Mouse (Mus musculus): Measurements from ENCODE around the gene Fgf14.

DNA sequence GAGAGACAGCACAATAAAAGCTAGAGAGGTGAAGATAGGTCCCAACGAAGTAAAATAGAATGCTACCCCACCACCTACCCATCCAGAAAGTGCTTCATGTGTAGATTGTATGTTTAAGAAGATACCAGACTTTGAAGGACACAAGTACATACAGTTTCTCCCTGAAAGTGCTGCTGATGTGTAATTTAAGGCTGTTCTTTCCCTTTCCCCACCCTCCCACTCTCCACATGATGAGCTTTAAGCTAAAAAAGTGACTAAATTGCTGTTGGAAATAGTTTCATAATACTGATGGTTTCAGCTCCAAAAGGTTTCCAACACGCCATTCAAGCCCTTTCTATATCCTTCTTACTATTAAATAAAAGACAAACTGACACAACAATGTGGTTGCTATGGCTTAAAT, 63.5 kb downstream of the Fgf14 start:
- TF ChIP-seq EP300 (IDR thresholded peaks at IDR 0.05; ENCODE audit: low read depth) = no peak
- TF ChIP-seq CTCF (IDR thresholded peaks at IDR 0.05; ENCODE audit: low read depth) = no peak
